Mouse (Mus musculus) megakaryocyte, adult 5-6 weeks (primary cell): ENCODE measurements around the gene Rtl10. TPM values are rescaled to one million over a fixed set of nuclear protein-coding genes. Genes with fewer than 3 reads are reported as not detected.
A peak's percentile ranks its signal among the peaks of the same experiment; 100 is the strongest.

ENCODE experiments used
- ATAC-seq: 2 replicates; pipeline ENCODE4 v1.8.0; 2016; ENCODE audit warnings: mild to moderate bottlenecking, inconsistent platforms; ENCODE audit not compliant: poor library complexity, severe bottlenecking
- total RNA-seq, 2 experiments: library from RNA; stranded (forward) in 1 of 2; stranded (reverse) in 1 of 2; fragments of 153-499, 151-499 nt in 1 of 2; fragments of 221-1000, 200-1000 nt in 1 of 2; gene quantifications; 2 replicates each; pipeline versions ENCODE4 v1.2.3 to v1.2.4; 2015 to 2017

The Rtl10 gene
- total RNA-seq (2015) (2.4 and 2.5 TPM in 2 replicates), total RNA-seq (2017) (0.29 and 3.5 TPM in 2 replicates)

- peak; percentile 88 for ATAC-seq
Measured at GRCm38 (mm10) chr16:18498558-18498990, at the start of gene Rtl10, which contains the start of gene Gnb1l. Rtl10 (plus strand) TSS chr16:18498901. Gnb1l (plus strand) TSS chr16:18498713.

GRCm38 (mm10) chr16:18449005-18449404 is 49.7 kb upstream of the Rtl10 start:
- ATAC-seq = no peak

GRCm38 (mm10) chr16:18451486-18452181 is 47.1 kb upstream of the Rtl10 start:
- ATAC-seq = no peak

GRCm38 (mm10) chr16:18452361-18452862 is 46.3 kb upstream of the Rtl10 start:
- ATAC-seq = no peak

- no peak for ATAC-seq
Measured at GRCm38 (mm10) chr16:18453846-18454245, 44.9 kb upstream of the Rtl10 start.

GRCm38 (mm10) chr16:18455407-18455806 is 43.3 kb upstream of the Rtl10 start:
- ATAC-seq = no peak

- no peak for ATAC-seq
Measured at GRCm38 (mm10) chr16:18458661-18459060, 40.0 kb upstream of the Rtl10 start.

- no peak for ATAC-seq
Measured at GRCm38 (mm10) chr16:18459335-18459954, 39.3 kb upstream of the Rtl10 start.

GRCm38 (mm10) chr16:18459955-18460370 is 38.7 kb upstream of the Rtl10 start:
- peak; percentile 51 for ATAC-seq

GRCm38 (mm10) chr16:18460826-18461225 is 37.9 kb upstream of the Rtl10 start:
- ATAC-seq = no peak

- ATAC-seq = no peak
Measured at GRCm38 (mm10) chr16:18462031-18462430, 36.7 kb upstream of the Rtl10 start.

GRCm38 (mm10) chr16:18462598-18462997 is 36.1 kb upstream of the Rtl10 start:
- ATAC-seq = no peak

- no peak for ATAC-seq
Measured at GRCm38 (mm10) chr16:18464271-18464670, 34.4 kb upstream of the Rtl10 start.

- no peak for ATAC-seq
Measured at GRCm38 (mm10) chr16:18470829-18471228, 27.9 kb upstream of the Rtl10 start.

GRCm38 (mm10) chr16:18471381-18471955 is 27.2 kb upstream of the Rtl10 start:
- ATAC-seq = no peak

- no peak for ATAC-seq
Measured at GRCm38 (mm10) chr16:18471976-18472375, 26.7 kb upstream of the Rtl10 start.

GRCm38 (mm10) chr16:18472416-18472815 is 26.3 kb upstream of the Rtl10 start:
- no peak for ATAC-seq

GRCm38 (mm10) chr16:18472976-18473375 is 25.7 kb upstream of the Rtl10 start:
- ATAC-seq = no peak

- ATAC-seq = no peak
Measured at GRCm38 (mm10) chr16:18474021-18474420, 24.7 kb upstream of the Rtl10 start.

GRCm38 (mm10) chr16:18477996-18478395 is 20.7 kb upstream of the Rtl10 start:
- no peak for ATAC-seq

GRCm38 (mm10) chr16:18479667-18480066 is 19.0 kb upstream of the Rtl10 start:
- ATAC-seq = no peak
